Mouse (Mus musculus) MEL (cell line): ENCODE measurements around the gene Cmya5. TPM values are rescaled to one million over a fixed set of nuclear protein-coding genes. Genes with fewer than 3 reads are reported as not detected.

Experiments used
- DNase-seq: peaks from one replicate; pipeline ENCODE4 v3.0.0; 2011; ENCODE audit warnings: low read depth, low spot score
- H3K27ac ChIP-seq: 2 replicates; pipeline ENCODE4 v1.5.1; 2012; ENCODE audit warnings: low read depth, mild to moderate bottlenecking, control low read depth, low read length, moderate library complexity; ENCODE audit not compliant: control insufficient read depth
- H3K27me3 ChIP-seq, 2 experiments: fragments of 150-350 bp in 1 of 2; sonication (generic) in 1 of 2; 2 replicates each; pipeline ENCODE4 v1.6.1; 2012; ENCODE audit warnings: low read length in 2 of 2, mild to moderate bottlenecking in 2 of 2, improper control_type of control experiment in 1 of 2, moderate library complexity in 1 of 2; ENCODE audit not compliant: insufficient read depth in 2 of 2, control insufficient read depth in 1 of 2
- H3K36me3 ChIP-seq, 2 experiments: 2 replicates each; pipeline ENCODE4 v1.6.1; 2012 to 2014; ENCODE audit warnings: low read length in 2 of 2, improper control_type of control experiment in 1 of 2, inconsistent platforms in 1 of 2, mild to moderate bottlenecking in 1 of 2; ENCODE audit not compliant: insufficient read depth in 2 of 2, control insufficient read depth in 1 of 2
- H3K4me1 ChIP-seq, 2 experiments: fragments of 150-350 bp in 1 of 2; sonication (generic) in 1 of 2; 2 replicates each; pipeline ENCODE4 v1.6.1; 2012; ENCODE audit warnings: low read length in 2 of 2, improper control_type of control experiment in 1 of 2, mild to moderate bottlenecking in 1 of 2; ENCODE audit not compliant: insufficient read depth in 2 of 2, control insufficient read depth in 1 of 2
- H3K4me3 ChIP-seq, 2 experiments: fragments of 150-350 bp in 1 of 2; sonication (generic) in 1 of 2; 2 replicates each; pipeline ENCODE4 v1.5.1; 2012; ENCODE audit warnings: low read depth in 2 of 2, low read length in 2 of 2, mild to moderate bottlenecking in 2 of 2, moderate library complexity in 2 of 2, control low read depth in 1 of 2, improper control_type of control experiment in 1 of 2; ENCODE audit not compliant: control insufficient read depth in 1 of 2, insufficient read depth in 1 of 2
- H3K79me2 ChIP-seq: 2 replicates; pipeline ENCODE4 v1.6.1; 2012; ENCODE audit warnings: mild to moderate bottlenecking, low read length, moderate library complexity; ENCODE audit not compliant: control insufficient read depth, poor library complexity, insufficient read depth
- H3K9ac ChIP-seq: 2 replicates; pipeline ENCODE4 v1.6.1; 2012; ENCODE audit warnings: low read depth, mild to moderate bottlenecking, control low read depth, low read length, moderate library complexity; ENCODE audit not compliant: control insufficient read depth, poor library complexity, severe bottlenecking
- H3K9me3 ChIP-seq: fragments of 150-350 bp; sonication (generic); replicated peaks from 2 replicates; pipeline ENCODE4 v1.6.1; 2012; ENCODE audit warnings: mild to moderate bottlenecking, low read length, improper control_type of control experiment, moderate library complexity; ENCODE audit not compliant: insufficient read depth
- CHD2 ChIP-seq: IDR thresholded peaks from 2 replicates; pipeline ENCODE4 v1.6.1; 2011; ENCODE audit warnings: low read length, improper control_type of control experiment
- E2F4 ChIP-seq: IDR thresholded peaks from 2 replicates; pipeline ENCODE4 v1.6.1; 2011; ENCODE audit warnings: low read depth, low read length, improper control_type of control experiment, borderline replicate concordance
- GABPA ChIP-seq: IDR thresholded peaks from 2 replicates; pipeline ENCODE4 v1.6.1; 2012; ENCODE audit warnings: low read depth, mild to moderate bottlenecking, inconsistent platforms, low read length, improper control_type of control experiment, moderate library complexity
- GATA1 ChIP-seq: IDR thresholded peaks from 2 replicates; pipeline ENCODE4 v1.6.1; 2011; ENCODE audit warnings: low read depth, low read length, improper control_type of control experiment
- JUND ChIP-seq: IDR thresholded peaks from 2 replicates; pipeline ENCODE4 v1.6.1; 2011; ENCODE audit warnings: low read depth, mild to moderate bottlenecking, improper control_type of control experiment, low read length
- MAX ChIP-seq: IDR thresholded peaks from 2 replicates; pipeline ENCODE4 v1.6.1; 2011; ENCODE audit warnings: low read length, improper control_type of control experiment
- MEF2A ChIP-seq: IDR thresholded peaks from 2 replicates; pipeline ENCODE4 v1.6.1; 2014; ENCODE audit warnings: low read depth, mild to moderate bottlenecking, inconsistent platforms, low read length, improper control_type of control experiment; ENCODE audit not compliant: poor library complexity, insufficient replicate concordance, severe bottlenecking; ENCODE audit errors: extremely low read depth
- MYC ChIP-seq: IDR thresholded peaks from 2 replicates; pipeline ENCODE4 v1.6.1; 2011; ENCODE audit warnings: low read depth, mild to moderate bottlenecking, low read length, improper control_type of control experiment, moderate library complexity
- POLR2AphosphoS5 ChIP-seq: IDR thresholded peaks from 2 replicates; pipeline ENCODE4 v1.6.1; 2012; ENCODE audit warnings: low read depth, borderline replicate concordance, mild to moderate bottlenecking, inconsistent platforms, low read length, moderate library complexity, mixed read lengths
- RAD21 ChIP-seq: IDR thresholded peaks from 2 replicates; pipeline ENCODE4 v1.6.1; 2011; ENCODE audit warnings: mild to moderate bottlenecking, low read depth, low read length, improper control_type of control experiment
- RCOR1 ChIP-seq: IDR thresholded peaks from 2 replicates; pipeline ENCODE4 v1.6.1; 2012; ENCODE audit warnings: low read depth, mild to moderate bottlenecking, inconsistent platforms, low read length, improper control_type of control experiment
- SIN3A ChIP-seq: IDR thresholded peaks from 2 replicates; pipeline ENCODE4 v1.6.1; 2012; ENCODE audit warnings: low read length, improper control_type of control experiment, inconsistent platforms
- TAL1 ChIP-seq: IDR thresholded peaks from 2 replicates; pipeline ENCODE4 v1.6.1; 2012; ENCODE audit warnings: mild to moderate bottlenecking, inconsistent platforms, low read length, moderate library complexity, mixed read lengths
- TBP ChIP-seq: IDR thresholded peaks from 2 replicates; pipeline ENCODE4 v1.8.0; 2011; ENCODE audit warnings: low read depth, low read length, improper control_type of control experiment
- TCF12 ChIP-seq: IDR thresholded peaks from 2 replicates; pipeline ENCODE4 v1.6.1; 2014; ENCODE audit warnings: low read depth, mild to moderate bottlenecking, inconsistent platforms, low read length, improper control_type of control experiment, moderate library complexity
- UBTF ChIP-seq: IDR thresholded peaks from 2 replicates; pipeline ENCODE4 v1.6.1; 2012; ENCODE audit warnings: low read depth, mild to moderate bottlenecking, inconsistent platforms, low read length, improper control_type of control experiment, moderate library complexity, borderline replicate concordance; ENCODE audit not compliant: insufficient read depth
- USF1 ChIP-seq: IDR thresholded peaks from 2 replicates; pipeline ENCODE4 v1.6.1; 2014; ENCODE audit warnings: low read depth, mild to moderate bottlenecking, inconsistent platforms, low read length, improper control_type of control experiment, moderate library complexity
- ZMIZ1 ChIP-seq: IDR thresholded peaks from 2 replicates; pipeline ENCODE4 v1.6.1; 2012; ENCODE audit warnings: low read depth, mild to moderate bottlenecking, inconsistent platforms, low read length, improper control_type of control experiment, moderate library complexity
- ZNF384 ChIP-seq: IDR thresholded peaks from 2 replicates; pipeline ENCODE4 v1.6.1; 2012; ENCODE audit warnings: low read depth, mild to moderate bottlenecking, inconsistent platforms, low read length, improper control_type of control experiment
- polyA plus RNA-seq, 2 experiments: library from polyadenylated mRNA; stranded (reverse) in 1 of 2; unstranded in 1 of 2; fragments of >175 nt in 1 of 2; fragments of >200 nt in 1 of 2; gene quantifications; 2 replicates each; pipeline versions ENCODE4 v1.2.1 to v1.2.4; 2012; ENCODE audit warnings: low replicate concordance in 2 of 2, low read depth in 1 of 2; ENCODE audit not compliant: insufficient read length in 2 of 2, insufficient read depth in 1 of 2, missing spikeins in 1 of 2
- total RNA-seq: library from RNA; depleted of rRNA; stranded (reverse); fragments of 300-350 nt; gene quantifications from 2 replicates; pipeline ENCODE4 v1.2.3, GENCODE M21; 2012

Gene Cmya5
- total and polyA plus RNA-seq, 3 experiments = under 0.01 TPM; not detected in 2

DNA sequence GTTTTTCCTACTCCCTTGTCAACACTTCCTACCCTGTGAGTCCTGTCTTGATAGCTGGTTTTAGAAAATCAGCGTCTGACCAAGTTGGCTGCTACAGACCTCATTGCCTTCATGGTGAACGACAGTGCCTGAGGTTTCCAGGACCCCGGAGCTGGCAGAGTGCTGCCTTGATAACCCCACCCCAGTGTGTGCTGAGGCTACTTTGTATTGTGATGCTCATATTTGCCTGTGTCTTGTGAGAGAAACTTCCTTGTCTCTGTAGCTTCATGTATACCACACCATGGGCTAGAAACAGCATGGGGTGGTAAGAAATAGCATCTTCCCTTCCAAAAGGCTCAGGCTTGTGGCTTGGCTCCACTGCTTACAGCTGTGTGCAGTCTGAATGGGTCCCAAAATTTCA, 13.8 kb downstream of the Cmya5 start:
- TF ChIP-seq GABPA (no peak), RCOR1 (no peak), TCF12 (no peak), E2F4 (no peak), MYC (no peak), ZMIZ1 (no peak), RAD21 (no peak), GATA1 (no peak), UBTF (no peak), ZNF384 (no peak), SIN3A (no peak), JUND (no peak), MEF2A (no peak), MAX (no peak), TBP (no peak), CHD2 (no peak), TAL1 (no peak)
- Histone ChIP-seq H3K27me3 (no peaks in the 10 kb centered on the region), H3K36me3 (no peaks in the 10 kb centered on the region), H3K4me1 (no peaks in the 10 kb centered on the region), H3K4me3 (no peak overlapping the region), H3K79me2 (no peaks in the 10 kb centered on the region), H3K9me3 (no peaks in the 10 kb centered on the region), H3K27ac (no peak overlapping the region), H3K9ac (no peak overlapping the region)
- no peak for DNase-seq

DNA sequence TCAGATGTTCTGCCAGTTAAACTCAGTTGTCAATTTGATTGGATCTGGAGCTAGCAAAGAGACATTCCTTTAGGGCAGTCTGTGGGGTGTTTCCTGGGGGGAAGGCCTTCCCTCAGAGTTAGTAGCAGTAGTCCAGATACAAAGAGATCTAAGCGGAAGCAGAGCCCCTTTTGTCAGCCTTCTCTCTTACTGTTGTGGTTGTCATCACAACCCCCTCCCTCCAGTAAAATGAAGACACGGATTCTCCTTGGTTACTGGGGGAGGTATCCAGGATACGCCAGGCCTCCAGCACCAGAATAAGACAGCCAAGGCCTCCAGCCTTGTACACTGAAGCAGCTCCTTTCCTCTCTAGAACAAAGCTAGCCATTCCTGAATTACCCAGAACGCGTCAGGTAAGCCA, 15.6 kb downstream of the Cmya5 start:
- Histone ChIP-seq H3K36me3 (no peaks in the 10 kb centered on the region), H3K4me1 (no peaks in the 10 kb centered on the region), H3K79me2 (no peaks in the 10 kb centered on the region), H3K9me3 (no peaks in the 10 kb centered on the region), H3K9ac (no peak overlapping the region), H3K27ac (no peak overlapping the region), H3K27me3 (no peaks in the 10 kb centered on the region), H3K4me3 (no peak overlapping the region)
- TF ChIP-seq USF1 (no peak), POLR2AphosphoS5 (no peak)
- no peak for DNase-seq
